8 mouse cellular contexts compared by ENCODE assay signal in genomic region chr13:9882362-9883282, GRCm38 (mm10).
DNase-seq lines count a peak whose midpoint lies in the region; ATAC-seq lines count a peak whose summit lies in the region.

No protein-coding gene starts in this region.

- H3K4me1 ChIP-seq in hindbrain, embryonic 12.5 days = no peaks in the 10 kb centered on the region

- no peaks in the 10 kb centered on the region for H3K27me3 ChIP-seq in hindbrain, embryonic 12.5 days

- no peaks in the 10 kb centered on the region for H3K36me3 ChIP-seq in hindbrain, embryonic 12.5 days

- 55% methylated on average over 15 of the region's 15 CpGs for WGBS in hindbrain, embryonic 12.5 days

- H3K4me2 ChIP-seq in hindbrain, embryonic 12.5 days (replicated peaks) = no peak overlapping the region

- H3K9ac ChIP-seq in hindbrain, embryonic 12.5 days = no peak overlapping the region

- no peak overlapping the region for H3K27ac ChIP-seq in hindbrain, embryonic 12.5 days

- ATAC-seq in hindbrain, embryonic 12.5 days (ENCODE audit: low FRiP score) = peak; percentile 89
- ATAC-seq in erythroid progenitor cell, adult 5-6 weeks (replicated peaks; ENCODE audit: low FRiP score, poor library complexity, severe bottlenecking) = no peak

- no peak overlapping the region for H3K4me3 ChIP-seq in hindbrain, embryonic 12.5 days

- H3K9me3 ChIP-seq in hindbrain, embryonic 12.5 days (replicated peaks) = no peaks in the 10 kb centered on the region

- peak; percentile 31 for DNase-seq in WW6 (ENCODE audit: low read depth, low spot score)
- DNase-seq in cerebellum, postnatal 10 days = peak; percentile 86 to 88
- peak; percentile 42 to 70 for DNase-seq in frontal cortex, postnatal 25 days (ENCODE audit: low spot score in 2 of 2)
- peak; percentile 81 for DNase-seq in layer of hippocampus, adult 9-10 months (ENCODE audit: low spot score)
- peak; percentile 82 for DNase-seq in lung, postnatal 10 days
- peak; percentile 91 for DNase-seq in retina, embryonic 14.5 days (ENCODE audit: low spot score)

Comparison
In these comparisons a context has a peak if more than half of its experiments do, and no peak if none do; other contexts are left out.
1. DNase-seq: peak in every context shown above with its lines; median percentile 91 in retina, embryonic 14.5 days; 87 in cerebellum, postnatal 10 days; 82 in lung, postnatal 10 days; 81 in layer of hippocampus, adult 9-10 months; 56 in frontal cortex, postnatal 25 days; 31 in WW6.